Mouse (Mus musculus) layer of hippocampus, postnatal 10 days (tissue): Measurements from ENCODE around the gene Prkcq. TPM values are rescaled to one million over a fixed set of nuclear protein-coding genes. Genes with fewer than 3 reads are reported as not detected.

ENCODE experiments used
- DNase-seq, 2 experiments: peaks; one replicate each; pipeline ENCODE4 v3.0.0; 2021; ENCODE audit warnings: low spot score in 2 of 2
- long read RNA-seq: library from polyadenylated mRNA; stranded (forward); transcript quantifications from one replicate; pipeline ENCODE4 v2.0.0, GENCODE M21; 2023
- total RNA-seq, 2 experiments: library from RNA; stranded (reverse); gene quantifications; 2 replicates each; pipeline ENCODE4 v1.2.3; 2021

The Prkcq gene
- 10 to 100 TPM; 11.6 to 11.7 TPM for total RNA-seq
- long read RNA-seq, transcript Prkcq-201 (18 exons, 3,583 nt): major isoform, 7 of 8 reads
- long read RNA-seq, partial matches to known transcripts: 1 of 8 reads
- long read RNA-seq, other reads (novel, unspliced or antisense): 0 of 8 reads

- DNase-seq: peak; percentile 51 to 68
These were observed at the start of gene Prkcq for GRCm38 (mm10) chr2:11171754-11172501. Gene Prkcq, plus strand, starts transcription at chr2:11172108.

GRCm38 (mm10) chr2:11130881-11131280 is 41.0 kb upstream of the Prkcq start:
- DNase-seq: no peak

- DNase-seq: no peak
These were observed 36.2 kb upstream of the Prkcq start for GRCm38 (mm10) chr2:11135718-11136117.

- DNase-seq: no peak
These were observed 33.8 kb upstream of the Prkcq start for GRCm38 (mm10) chr2:11138076-11138475.

GRCm38 (mm10) chr2:11139518-11140152 is 32.3 kb upstream of the Prkcq start:
- DNase-seq: no peak

GRCm38 (mm10) chr2:11140385-11140784 is 31.5 kb upstream of the Prkcq start:
- no peak for DNase-seq

DNA sequence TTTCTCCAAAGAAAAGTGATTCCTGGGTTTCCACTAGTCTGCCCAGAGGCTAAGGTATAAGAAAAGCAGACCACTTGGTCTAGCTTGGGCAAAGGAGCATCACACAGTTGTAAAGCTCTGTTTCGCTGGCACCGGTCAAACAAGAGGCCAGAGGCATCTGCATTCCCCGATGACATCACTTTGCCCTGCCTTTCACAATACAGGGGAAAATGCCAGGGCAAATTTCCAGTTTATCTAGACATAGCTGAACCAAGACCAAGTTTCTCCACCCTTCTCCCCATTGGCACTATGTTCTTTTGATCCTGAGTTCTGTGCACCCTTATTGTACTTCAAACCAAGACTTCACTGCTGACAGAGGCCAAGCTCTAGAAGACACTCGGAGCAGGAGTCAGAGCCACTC is 22.8 kb upstream of the Prkcq start:
- DNase-seq: no peak

- DNase-seq: no peak
These were observed 20.9 kb upstream of the Prkcq start for GRCm38 (mm10) chr2:11150975-11151374.

DNA sequence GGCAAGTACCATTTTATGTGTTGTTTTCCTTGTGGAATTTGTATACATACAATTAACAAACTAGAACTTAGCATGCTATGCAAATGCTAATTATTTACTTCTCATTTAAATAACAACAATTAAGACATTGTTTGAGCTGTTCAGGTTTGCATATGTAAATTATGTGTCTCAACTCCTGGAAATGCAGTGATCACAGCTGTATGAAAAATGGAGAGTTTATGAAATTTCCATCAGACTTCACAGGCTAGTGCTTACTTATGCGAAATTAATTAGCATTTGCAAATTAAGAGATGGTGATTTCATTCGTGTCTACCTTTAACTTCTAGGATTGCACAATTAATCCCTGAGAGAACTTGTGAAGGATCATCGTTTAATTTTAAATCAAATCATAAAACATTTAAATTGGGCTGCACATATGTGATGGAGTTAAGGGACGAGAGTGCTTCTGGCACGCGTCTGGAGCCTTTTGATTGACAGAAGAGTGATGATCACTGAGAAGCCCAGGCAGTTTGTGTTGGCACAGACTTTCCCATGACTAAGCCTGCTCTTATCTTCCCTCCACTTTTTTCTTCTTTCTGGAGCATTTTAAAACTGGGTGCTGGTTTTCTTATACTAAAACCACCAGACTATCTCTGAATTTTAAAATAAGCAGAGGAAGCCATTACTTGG is 20.1 kb upstream of the Prkcq start:
- no peak for DNase-seq

GRCm38 (mm10) chr2:11159641-11160040 is 12.3 kb upstream of the Prkcq start:
- DNase-seq: no peak

DNA sequence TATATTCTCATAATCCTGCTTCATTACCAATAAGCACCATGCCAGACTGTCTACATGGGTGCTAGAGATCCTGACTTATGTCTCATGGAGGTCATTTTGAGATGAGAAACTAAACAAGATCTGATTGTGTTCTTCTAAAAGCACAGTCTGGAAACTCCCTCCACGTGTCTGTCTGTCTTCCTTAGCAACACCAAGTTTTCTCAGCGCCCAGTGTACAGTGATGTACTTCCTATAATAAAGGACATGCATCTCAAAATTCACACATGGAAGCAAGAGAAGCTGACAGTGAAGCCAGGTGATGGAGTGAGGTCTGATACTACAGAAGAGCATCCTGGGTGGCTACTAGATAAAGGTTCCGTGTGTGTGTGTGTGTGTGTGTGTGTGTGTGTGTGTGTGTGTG is 11.2 kb upstream of the Prkcq start:
- DNase-seq: no peak

GRCm38 (mm10) chr2:11161336-11161735 is 10.6 kb upstream of the Prkcq start:
- DNase-seq: no peak

DNA sequence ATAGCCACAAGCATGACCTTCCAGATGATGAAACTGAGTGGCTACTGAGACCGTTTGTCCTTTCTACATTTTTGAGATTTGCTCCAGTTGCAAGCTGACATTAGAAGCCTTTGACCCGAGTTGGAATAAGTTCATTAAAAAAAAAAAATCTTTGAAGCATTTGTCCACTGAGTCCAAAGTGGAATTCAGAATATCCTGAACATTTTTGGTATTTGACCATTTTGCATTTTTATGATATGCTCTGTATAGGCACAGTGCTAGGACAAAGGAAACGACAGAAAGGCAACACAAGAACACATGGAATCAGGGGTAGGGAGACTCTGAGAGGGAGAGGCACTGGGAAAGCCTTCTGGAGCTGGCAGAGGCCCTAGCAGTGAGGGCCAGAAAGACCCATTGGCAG is 9.2 kb upstream of the Prkcq start:
- no peak for DNase-seq

DNA sequence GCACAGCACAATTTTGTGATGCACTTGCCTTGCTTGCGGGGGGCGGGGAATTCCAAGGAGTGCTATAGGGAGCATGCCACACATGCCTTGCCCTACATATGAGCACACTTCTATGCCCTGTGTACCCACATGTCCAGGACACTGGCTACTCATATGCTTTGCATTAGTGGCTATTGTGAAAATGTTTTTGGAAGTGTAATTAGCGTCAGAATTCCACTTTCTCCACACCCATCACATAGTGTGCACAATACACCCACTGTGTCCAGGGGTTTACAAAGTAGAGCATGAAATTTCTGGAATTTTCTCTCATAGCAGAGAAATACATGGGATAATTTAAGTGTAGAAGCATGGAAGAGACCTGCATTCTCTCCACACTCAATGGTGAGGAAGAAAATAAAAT is 7.7 kb upstream of the Prkcq start:
- no peak for DNase-seq

GRCm38 (mm10) chr2:11169721-11170335 is 2.1 kb upstream of the Prkcq start:
- DNase-seq: no peak

GRCm38 (mm10) chr2:11172831-11173414 is 1.0 kb downstream of the Prkcq start:
- DNase-seq: peak; percentile 16

GRCm38 (mm10) chr2:11173521-11173920 is 1.6 kb downstream of the Prkcq start:
- DNase-seq: no peak

DNA sequence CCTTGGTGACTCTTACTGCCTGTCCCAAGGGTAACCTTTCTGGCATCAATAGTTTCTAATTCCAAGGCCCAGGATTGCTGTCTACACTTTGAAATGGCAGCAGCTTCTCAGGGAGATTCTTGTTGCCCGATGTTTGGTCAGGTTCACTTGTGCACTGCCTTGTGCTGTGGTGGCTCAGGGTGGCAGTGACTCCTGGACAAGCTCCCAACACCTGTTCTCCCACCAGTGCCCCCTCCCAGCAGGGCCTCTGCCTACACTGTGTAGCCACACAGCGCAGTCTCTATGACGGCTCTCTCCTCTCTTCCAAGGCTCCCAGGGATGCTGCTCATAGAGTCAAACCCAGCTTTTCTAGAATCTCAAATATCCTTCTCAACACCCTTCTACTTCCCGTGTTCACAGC is 2.2 kb downstream of the Prkcq start:
- peak in 1 of 2 experiments; percentile 17 for DNase-seq

DNA sequence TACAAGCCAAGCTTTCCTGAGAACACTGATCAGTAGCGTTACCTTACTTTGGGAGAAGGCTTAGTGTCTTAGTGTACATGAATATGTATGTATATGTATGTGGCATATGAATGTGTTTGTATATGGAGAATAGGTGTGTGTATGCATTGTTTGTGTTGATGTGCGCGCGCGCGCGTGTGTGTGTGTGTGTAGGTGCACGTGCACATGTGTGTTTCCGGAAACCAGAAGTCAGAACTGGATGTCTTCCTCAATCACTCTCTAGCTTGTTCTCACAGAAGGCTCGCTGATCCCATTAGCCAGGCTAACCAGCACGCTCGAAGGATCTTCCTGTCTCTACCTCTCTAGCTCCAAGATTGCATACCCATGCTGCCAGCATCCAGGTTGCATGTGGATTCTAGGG is 6.0 kb downstream of the Prkcq start:
- DNase-seq: no peak

- no peak for DNase-seq
These were observed 9.6 kb downstream of the Prkcq start for GRCm38 (mm10) chr2:11181510-11181909.

GRCm38 (mm10) chr2:11182096-11182495 is 10.2 kb downstream of the Prkcq start:
- DNase-seq: no peak
